Mouse (Mus musculus): Measurements from ENCODE around the gene Zfp605. TPM values are rescaled to one million over a fixed set of nuclear protein-coding genes. Genes with fewer than 3 reads are reported as not detected.

Gene Zfp605
- polyA plus RNA-seq, 1 experiment = 0.74 TPM

GRCm38 (mm10) chr5:110135293-110136086 is 25.6 kb downstream of the Zfp605 start, which contains the start of gene Chfr:
TSS of gene Chfr (plus strand) at chr5:110135842.
- DNase-seq = peak; percentile 99
- Histone ChIP-seq H3K36me3 (ENCODE audit: control insufficient read depth, insufficient read depth, low read length) (no peaks in the 10 kb centered on the region; the same call in none of the 2 replicates), H3K27me3 (replicated peaks; ENCODE audit: control insufficient read depth, insufficient read depth, low read length) (no peaks in the 10 kb centered on the region), H3K4me3 (ENCODE audit: insufficient read depth, low read depth, low read length) (peak within 1 kb of the TSS; percentile 77), H3K4me1 (ENCODE audit: control insufficient read depth, insufficient read depth, low read length) (no peaks in the 10 kb centered on the region), H3K27ac (ENCODE audit: insufficient read depth, low read depth, low read length) (peak within 1 kb of the TSS; percentile 39; the same call in 1 of the 2 replicates)
- TF ChIP-seq CTCF (conservative IDR thresholded peaks at IDR 0.05; ENCODE audit: insufficient read depth, insufficient read length, low read depth, low read length) (no peak), POLR2A (IDR thresholded peaks at IDR 0.05; ENCODE audit: low read depth, low read length) (peak; percentile 59)
- 3% methylated on average over 46 of the region's 46 CpGs for WGBS

DNA sequence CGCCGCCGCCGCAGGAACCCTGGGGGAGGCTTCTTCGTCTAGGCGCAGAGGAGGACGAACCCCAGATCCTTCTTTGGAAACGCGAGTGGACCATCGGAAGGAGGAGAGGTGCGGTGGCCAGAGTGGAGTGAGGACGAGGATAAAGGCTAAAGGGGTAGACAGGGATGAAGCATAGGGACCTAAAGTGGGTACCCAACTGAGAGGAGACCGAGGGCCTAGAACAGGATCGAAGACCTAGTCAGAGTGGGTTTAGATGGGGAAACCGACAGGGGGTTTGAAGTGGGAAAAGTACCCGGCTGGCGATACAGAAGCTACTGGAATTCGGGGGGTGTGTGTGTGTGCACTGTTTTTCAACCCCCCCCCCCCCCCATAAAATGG is 26.2 kb downstream of the Zfp605 start:
- TF ChIP-seq CTCF (conservative IDR thresholded peaks at IDR 0.05; ENCODE audit: insufficient read depth, insufficient read length, low read depth, low read length) (no peak), POLR2A (IDR thresholded peaks at IDR 0.05; ENCODE audit: low read depth, low read length) (no peak)
- no peaks in the 10 kb centered on the region for H3K27me3 ChIP-seq (replicated peaks; ENCODE audit: control insufficient read depth, insufficient read depth, low read length)
- H3K27ac ChIP-seq (ENCODE audit: insufficient read depth, low read depth, low read length) = 0 out of 2 replicates have a peak overlapping the region, but pooled peaks have one; percentile 4
- no peaks in the 10 kb centered on the region for H3K4me1 ChIP-seq (ENCODE audit: control insufficient read depth, insufficient read depth, low read length)
- WGBS = 3% methylated on average over 18 of the region's 18 CpGs
- peak overlapping the region; percentile 77 for H3K4me3 ChIP-seq (ENCODE audit: insufficient read depth, low read depth, low read length)
- no peaks in the 10 kb centered on the region for H3K36me3 ChIP-seq (ENCODE audit: control insufficient read depth, insufficient read depth, low read length)
- no peak for DNase-seq

DNA sequence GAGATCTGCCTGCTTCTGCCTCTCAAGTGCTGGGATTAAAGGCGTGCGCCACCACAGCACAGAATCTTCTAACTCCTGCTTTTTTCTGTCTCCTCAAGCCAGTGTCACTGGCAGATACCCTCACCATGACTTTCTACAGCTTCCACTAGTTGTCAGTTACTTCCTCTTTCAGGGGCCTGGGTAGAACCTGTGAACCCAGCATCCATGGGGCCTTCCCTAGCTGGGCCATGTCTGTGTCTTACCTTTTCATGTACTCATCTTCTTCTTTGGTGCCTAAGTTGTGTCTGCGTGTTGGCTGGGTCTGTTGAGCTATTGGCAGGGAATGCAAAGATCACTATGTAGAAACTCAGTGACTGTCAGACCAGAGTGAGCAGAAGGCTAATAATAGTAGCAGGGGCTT is 27.9 kb downstream of the Zfp605 start:
- H3K27me3 ChIP-seq (replicated peaks; ENCODE audit: control insufficient read depth, insufficient read depth, low read length) = no peaks in the 10 kb centered on the region
- no peak overlapping the region for H3K4me3 ChIP-seq (ENCODE audit: insufficient read depth, low read depth, low read length)
- no peaks in the 10 kb centered on the region for H3K36me3 ChIP-seq (ENCODE audit: control insufficient read depth, insufficient read depth, low read length)
- H3K4me1 ChIP-seq (ENCODE audit: control insufficient read depth, insufficient read depth, low read length) = no peaks in the 10 kb centered on the region
- no peak for TF ChIP-seq CTCF (conservative IDR thresholded peaks at IDR 0.05; ENCODE audit: insufficient read depth, insufficient read length, low read depth, low read length)
- no peak for TF ChIP-seq POLR2A (IDR thresholded peaks at IDR 0.05; ENCODE audit: low read depth, low read length)
- H3K27ac ChIP-seq (ENCODE audit: insufficient read depth, low read depth, low read length) = no peak overlapping the region
- WGBS = 95% methylated on average over 3 of the region's 3 CpGs
- no peak for DNase-seq

DNA sequence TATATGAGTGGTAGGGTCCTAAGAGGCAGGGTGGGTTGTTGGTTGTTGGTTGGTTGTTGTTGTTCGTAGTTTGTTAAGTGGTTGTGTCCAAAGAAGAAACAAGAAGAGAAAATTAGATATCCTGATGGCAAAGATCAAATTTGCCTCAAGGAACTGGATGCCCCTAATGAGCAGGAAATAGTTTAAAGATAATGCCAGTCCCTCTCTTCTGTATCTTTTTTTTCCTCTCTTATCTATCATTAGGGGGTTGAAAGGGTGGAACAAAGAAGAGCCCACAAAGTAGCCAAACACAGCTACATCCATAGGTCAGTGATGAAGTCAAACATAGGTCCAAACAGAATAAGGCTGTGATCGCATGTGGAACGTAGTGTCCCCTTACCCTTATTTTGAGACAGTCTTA is 29.4 kb downstream of the Zfp605 start:
- 96% methylated on average over 3 of the region's 3 CpGs for WGBS
- no peak overlapping the region for H3K4me3 ChIP-seq (ENCODE audit: insufficient read depth, low read depth, low read length)
- H3K4me1 ChIP-seq (ENCODE audit: control insufficient read depth, insufficient read depth, low read length) = no peaks in the 10 kb centered on the region
- H3K27ac ChIP-seq (ENCODE audit: insufficient read depth, low read depth, low read length) = no peak overlapping the region
- no peaks in the 10 kb centered on the region for H3K27me3 ChIP-seq (replicated peaks; ENCODE audit: control insufficient read depth, insufficient read depth, low read length)
- no peak for TF ChIP-seq CTCF (conservative IDR thresholded peaks at IDR 0.05; ENCODE audit: insufficient read depth, insufficient read length, low read depth, low read length)
- H3K36me3 ChIP-seq (ENCODE audit: control insufficient read depth, insufficient read depth, low read length) = no peaks in the 10 kb centered on the region
- no peak for DNase-seq

GRCm38 (mm10) chr5:110140424-110140823 is 30.5 kb downstream of the Zfp605 start:
- Histone ChIP-seq H3K27me3 (replicated peaks; ENCODE audit: control insufficient read depth, insufficient read depth, low read length) (no peaks in the 10 kb centered on the region), H3K36me3 (ENCODE audit: control insufficient read depth, insufficient read depth, low read length) (0 out of 2 replicates have a peak, but pooled peaks cover 1% of the 10 kb centered on the region), H3K4me1 (ENCODE audit: control insufficient read depth, insufficient read depth, low read length) (no peaks in the 10 kb centered on the region), H3K27ac (ENCODE audit: insufficient read depth, low read depth, low read length) (no peak overlapping the region), H3K4me3 (ENCODE audit: insufficient read depth, low read depth, low read length) (no peak overlapping the region)
- no peak for DNase-seq
- TF ChIP-seq POLR2A (IDR thresholded peaks at IDR 0.05; ENCODE audit: low read depth, low read length) (no peak), CTCF (conservative IDR thresholded peaks at IDR 0.05; ENCODE audit: insufficient read depth, insufficient read length, low read depth, low read length) (no peak)
- 93% methylated on average over 7 of the region's 7 CpGs for WGBS

- H3K27me3 ChIP-seq (replicated peaks; ENCODE audit: control insufficient read depth, insufficient read depth, low read length) = no peaks in the 10 kb centered on the region
- 58% methylated on average over 2 of the region's 2 CpGs for WGBS
- peak overlapping the region; percentile 12; the same call in 1 of the 2 replicates for H3K27ac ChIP-seq (ENCODE audit: insufficient read depth, low read depth, low read length)
- TF ChIP-seq CTCF (conservative IDR thresholded peaks at IDR 0.05; ENCODE audit: insufficient read depth, insufficient read length, low read depth, low read length) = no peak
- no peak for TF ChIP-seq POLR2A (IDR thresholded peaks at IDR 0.05; ENCODE audit: low read depth, low read length)
- peak; percentile 55 for DNase-seq
- H3K4me1 ChIP-seq (ENCODE audit: control insufficient read depth, insufficient read depth, low read length) = no peaks in the 10 kb centered on the region
- no peak overlapping the region for H3K4me3 ChIP-seq (ENCODE audit: insufficient read depth, low read depth, low read length)
- peaks cover 1% of the 10 kb centered on the region; the same call in 1 of the 2 replicates for H3K36me3 ChIP-seq (ENCODE audit: control insufficient read depth, insufficient read depth, low read length)
These were observed 32.4 kb downstream of the Zfp605 start for GRCm38 (mm10) chr5:110142309-110142708.

DNA sequence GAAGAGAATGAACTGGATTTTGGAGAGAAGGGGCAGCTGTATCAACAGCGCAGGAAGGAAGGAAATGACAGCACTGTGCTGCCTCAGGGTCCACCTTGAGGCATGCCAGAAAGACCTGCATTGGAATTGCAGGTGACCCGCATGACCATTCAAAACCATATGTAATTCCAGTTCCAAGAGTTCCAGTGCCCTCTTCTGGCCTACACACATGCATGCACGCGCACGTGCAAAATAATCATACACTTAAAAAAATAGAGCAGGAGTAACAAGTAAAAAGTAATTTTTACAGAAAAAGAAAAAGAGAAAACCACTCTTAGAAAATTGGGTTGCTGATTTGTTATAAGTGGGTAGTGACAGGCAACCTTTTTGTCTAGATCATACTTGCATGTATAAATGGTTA is 33.1 kb downstream of the Zfp605 start:
- H3K27me3 ChIP-seq (replicated peaks; ENCODE audit: control insufficient read depth, insufficient read depth, low read length) = no peaks in the 10 kb centered on the region
- H3K4me3 ChIP-seq (ENCODE audit: insufficient read depth, low read depth, low read length) = no peak overlapping the region
- no peak overlapping the region for H3K27ac ChIP-seq (ENCODE audit: insufficient read depth, low read depth, low read length)
- WGBS = 81% methylated on average over 5 of the region's 5 CpGs
- H3K36me3 ChIP-seq (ENCODE audit: control insufficient read depth, insufficient read depth, low read length) = peaks cover 1% of the 10 kb centered on the region; the same call in 1 of the 2 replicates
- no peaks in the 10 kb centered on the region for H3K4me1 ChIP-seq (ENCODE audit: control insufficient read depth, insufficient read depth, low read length)
- TF ChIP-seq CTCF (conservative IDR thresholded peaks at IDR 0.05; ENCODE audit: insufficient read depth, insufficient read length, low read depth, low read length) (peak; percentile 55), POLR2A (IDR thresholded peaks at IDR 0.05; ENCODE audit: low read depth, low read length) (no peak)
- peak; percentile 18 for DNase-seq

Measured in kidney, adult 2 months (tissue).